Mouse (Mus musculus): ENCODE results near the gene 4930523C07Rik. TPM values are rescaled to one million over a fixed set of nuclear protein-coding genes. Genes with fewer than 3 reads are reported as not detected.

4930523C07Rik gene
- polyA plus RNA-seq, 1 experiment from 2014 or later: 20.2 TPM

DNA sequence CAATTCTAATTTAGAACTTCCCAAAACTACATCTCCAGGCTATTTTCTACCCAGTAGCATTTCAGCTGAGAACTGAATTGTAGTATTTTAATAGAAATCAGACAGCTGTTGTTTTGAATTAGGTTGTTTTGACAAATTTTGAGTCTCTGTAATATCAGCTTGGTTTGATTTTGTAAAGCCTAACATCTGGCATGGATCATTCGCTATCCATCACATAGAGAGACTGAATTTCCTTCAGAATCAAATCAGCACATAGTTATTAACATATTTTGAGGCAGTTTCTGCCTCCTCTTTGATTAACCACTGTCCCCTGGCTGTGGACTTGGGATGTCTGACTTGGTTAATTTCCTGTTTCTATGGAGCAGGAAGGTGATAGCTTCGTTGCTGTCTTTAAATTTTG is 64.4 kb downstream of the 4930523C07Rik start:
- no peaks in the 10 kb centered on the region for H3K36me3 ChIP-seq (ENCODE audit: insufficient read depth)
- no peak overlapping the region for H3K9ac ChIP-seq
- no peak overlapping the region for H3K27ac ChIP-seq (ENCODE audit: low read depth)
- no peaks in the 10 kb centered on the region for H3K4me1 ChIP-seq (ENCODE audit: insufficient read depth)
- no peak overlapping the region for H3K4me2 ChIP-seq
- no peak for TF ChIP-seq CTCF (IDR thresholded peaks at IDR 0.05; ENCODE audit: low read depth)
- 61% methylated on average over 2 of the region's 2 CpGs for WGBS
- ATAC-seq (ENCODE audit: insufficient read depth) (no peak), DNase-seq (no peak)
- H3K9me3 ChIP-seq (ENCODE audit: low read depth, low read length): no peaks in the 10 kb centered on the region
- H3K4me3 ChIP-seq (ENCODE audit: low read depth, low read length): no peak overlapping the region
- H3K27me3 ChIP-seq (ENCODE audit: insufficient read depth, low read length): no peaks in the 10 kb centered on the region

DNA sequence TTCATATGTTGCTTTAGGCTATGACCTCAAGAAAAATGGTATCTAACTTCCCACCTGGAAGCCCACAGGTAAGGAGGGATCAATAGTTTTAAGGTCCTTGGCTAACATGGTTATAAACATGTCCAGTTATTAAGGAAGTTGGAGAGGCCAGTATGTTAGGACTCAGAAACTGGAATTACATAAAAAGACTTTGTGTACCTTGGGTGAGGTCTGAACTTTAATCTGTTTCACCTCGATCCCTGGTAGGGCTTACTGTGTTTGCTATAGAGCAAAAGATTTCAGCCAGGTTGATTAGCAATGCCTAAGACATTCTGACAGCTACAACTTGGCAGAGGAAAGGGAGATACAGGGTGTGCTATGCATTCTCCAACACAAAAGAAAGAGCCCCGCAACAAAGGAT is 79.8 kb downstream of the 4930523C07Rik start:
- TF ChIP-seq CTCF (IDR thresholded peaks at IDR 0.05; ENCODE audit: low read depth): no peak
- Histone ChIP-seq H3K4me2 (no peak overlapping the region), H3K4me3 (ENCODE audit: low read depth, low read length) (no peak overlapping the region), H3K4me1 (ENCODE audit: insufficient read depth) (no peaks in the 10 kb centered on the region), H3K9ac (no peak overlapping the region), H3K27ac (ENCODE audit: low read depth) (no peak overlapping the region), H3K36me3 (ENCODE audit: insufficient read depth) (no peaks in the 10 kb centered on the region), H3K9me3 (ENCODE audit: low read depth, low read length) (no peaks in the 10 kb centered on the region), H3K27me3 (ENCODE audit: insufficient read depth, low read length) (no peaks in the 10 kb centered on the region)
- no peak for DNase-seq
- WGBS: 77% methylated on average over 2 of the region's 2 CpGs
- no peak for ATAC-seq (ENCODE audit: insufficient read depth)

Other genes with a start within 250 kb of the 4930523C07Rik start
- gene Tnn, start 109.2 kb downstream of the 4930523C07Rik start, polyA plus RNA-seq (2014; fragmentation: Nextera tagmentation; extraction: Ambion mirVana): 0.46 and 0.57 TPM in 2 replicates
- gene Mrps14, start 150.8 kb downstream of the 4930523C07Rik start, polyA plus RNA-seq (2014; fragmentation: Nextera tagmentation; extraction: Ambion mirVana): 243 and 255 TPM in 2 replicates
- gene Cacybp, start 168.5 kb downstream of the 4930523C07Rik start, polyA plus RNA-seq (2014; fragmentation: Nextera tagmentation; extraction: Ambion mirVana): 253 and 257 TPM in 2 replicates